Mouse (Mus musculus): ENCODE measurements at regions not wholly inside any gene's neighbourhood (a gene's known extent, or its start where the extent isn't known, plus 50 kb on each side); places are given as distances from the start of the nearest gene placed in this dataset.
A peak's percentile ranks its signal among the peaks of the same experiment; 100 is the strongest.

GRCm38 (mm10) chr1:35919840-35920734 is 148.1 kb upstream of the Hs6st1 start:
- TF ChIP-seq CEBPB (IDR thresholded peaks at IDR 0.05; ENCODE audit: insufficient read depth, poor library complexity, severe bottlenecking), result no peak
- no peak for TF ChIP-seq E2F4 (IDR thresholded peaks at IDR 0.05; ENCODE audit: insufficient read depth)
- TF ChIP-seq MAX (IDR thresholded peaks at IDR 0.05; ENCODE audit: low read depth), result no peak
- TF ChIP-seq POLR2AphosphoS2 (IDR thresholded peaks at IDR 0.05; ENCODE audit: insufficient read length, low read depth), result no peak
- TF ChIP-seq SRF (IDR thresholded peaks at IDR 0.05; ENCODE audit: control insufficient read depth, insufficient read length, low read depth), result no peak
- TF ChIP-seq MYOG (IDR thresholded peaks at IDR 0.05; ENCODE audit: control insufficient read depth in 1 of 3, insufficient read depth in 1 of 3, insufficient read length in 2 of 3, low read depth in 2 of 3), result no peak
- H3K4me3 ChIP-seq, result no peak overlapping the region
- H3ac ChIP-seq (ENCODE audit: control insufficient read depth, insufficient read length), result no peak overlapping the region
- no peak overlapping the region for H3K4me2 ChIP-seq (ENCODE audit: low read depth)
- H3K36me3 ChIP-seq (ENCODE audit: control insufficient read depth, insufficient read depth), result no peaks in the 10 kb centered on the region
- no peaks in the 10 kb centered on the region for H3K27me3 ChIP-seq (ENCODE audit: control insufficient read depth, insufficient read depth, insufficient read length)
- H3K79me2 ChIP-seq (ENCODE audit: control insufficient read depth, insufficient read depth), result no peaks in the 10 kb centered on the region

- Histone ChIP-seq H3K27me3 (ENCODE audit: control insufficient read depth, insufficient read depth, insufficient read length) (no peaks in the 10 kb centered on the region), H3K4me3 (no peak overlapping the region), H3K79me2 (ENCODE audit: control insufficient read depth, insufficient read depth) (no peaks in the 10 kb centered on the region), H3K36me3 (ENCODE audit: control insufficient read depth, insufficient read depth) (no peaks in the 10 kb centered on the region), H3ac (ENCODE audit: control insufficient read depth, insufficient read length) (no peak overlapping the region), H3K4me2 (ENCODE audit: low read depth) (no peak overlapping the region)
- no peak for TF ChIP-seq POLR2AphosphoS2 (IDR thresholded peaks at IDR 0.05; ENCODE audit: insufficient read length, low read depth)
- no peak for TF ChIP-seq TCF12 (IDR thresholded peaks at IDR 0.05; ENCODE audit: insufficient read depth, poor library complexity, severe bottlenecking)
- TF ChIP-seq REST (IDR thresholded peaks at IDR 0.05; ENCODE audit: insufficient read depth, insufficient read length), result no peak
- TF ChIP-seq MAX (IDR thresholded peaks at IDR 0.05; ENCODE audit: low read depth), result no peak
- TF ChIP-seq SRF (IDR thresholded peaks at IDR 0.05; ENCODE audit: control insufficient read depth, insufficient read length, low read depth), result no peak
- no peak for TF ChIP-seq MYOD1 (IDR thresholded peaks at IDR 0.05; ENCODE audit: control insufficient read depth in 1 of 3, insufficient read length in 2 of 3, low read depth in 2 of 3)
Measured at GRCm38 (mm10) chr1:35924796-35925195, 143.4 kb upstream of the Hs6st1 start.

- TF ChIP-seq MYOG (IDR thresholded peaks at IDR 0.05; ENCODE audit: control insufficient read depth in 1 of 3, insufficient read depth in 1 of 3, insufficient read length in 2 of 3, low read depth in 2 of 3) (no peak), POLR2A (IDR thresholded peaks at IDR 0.05; ENCODE audit: insufficient read length, low read depth) (no peak), MYOD1 (IDR thresholded peaks at IDR 0.05; ENCODE audit: control insufficient read depth in 1 of 3, insufficient read length in 2 of 3, low read depth in 2 of 3) (no peak), REST (IDR thresholded peaks at IDR 0.05; ENCODE audit: insufficient read depth, insufficient read length) (no peak), SRF (IDR thresholded peaks at IDR 0.05; ENCODE audit: control insufficient read depth, insufficient read length, low read depth) (no peak), USF1 (IDR thresholded peaks at IDR 0.05; ENCODE audit: low read depth) (no peak), TCF3 (IDR thresholded peaks at IDR 0.05; ENCODE audit: insufficient read length, low read depth) (no peak), MAX (IDR thresholded peaks at IDR 0.05; ENCODE audit: low read depth) (no peak), E2F4 (IDR thresholded peaks at IDR 0.05; ENCODE audit: insufficient read depth) (no peak), POLR2AphosphoS2 (IDR thresholded peaks at IDR 0.05; ENCODE audit: insufficient read length, low read depth) (no peak), CEBPB (IDR thresholded peaks at IDR 0.05; ENCODE audit: insufficient read depth, poor library complexity, severe bottlenecking) (no peak), TCF12 (IDR thresholded peaks at IDR 0.05; ENCODE audit: insufficient read depth, poor library complexity, severe bottlenecking) (no peak)
- Histone ChIP-seq H3K36me3 (ENCODE audit: control insufficient read depth, insufficient read depth) (no peaks in the 10 kb centered on the region), H3ac (ENCODE audit: control insufficient read depth, insufficient read length) (no peak overlapping the region), H3K79me2 (ENCODE audit: control insufficient read depth, insufficient read depth) (no peaks in the 10 kb centered on the region), H3K27me3 (ENCODE audit: control insufficient read depth, insufficient read depth, insufficient read length) (no peaks in the 10 kb centered on the region), H3K4me3 (no peak overlapping the region), H3K4me2 (ENCODE audit: low read depth) (no peak overlapping the region)
Measured at GRCm38 (mm10) chr1:35925301-35925700, 142.9 kb upstream of the Hs6st1 start.

- H3K36me3 ChIP-seq (ENCODE audit: control insufficient read depth, insufficient read depth), result no peaks in the 10 kb centered on the region
- TF ChIP-seq POLR2A (IDR thresholded peaks at IDR 0.05; ENCODE audit: insufficient read length, low read depth) (no peak), MYOD1 (IDR thresholded peaks at IDR 0.05; ENCODE audit: control insufficient read depth in 1 of 3, insufficient read length in 2 of 3, low read depth in 2 of 3) (no peak), E2F4 (IDR thresholded peaks at IDR 0.05; ENCODE audit: insufficient read depth) (no peak), USF1 (IDR thresholded peaks at IDR 0.05; ENCODE audit: low read depth) (no peak), POLR2AphosphoS2 (IDR thresholded peaks at IDR 0.05; ENCODE audit: insufficient read length, low read depth) (no peak), SRF (IDR thresholded peaks at IDR 0.05; ENCODE audit: control insufficient read depth, insufficient read length, low read depth) (no peak), TCF12 (IDR thresholded peaks at IDR 0.05; ENCODE audit: insufficient read depth, poor library complexity, severe bottlenecking) (no peak)
- no peaks in the 10 kb centered on the region for H3K27me3 ChIP-seq (ENCODE audit: control insufficient read depth, insufficient read depth, insufficient read length)
- H3K4me3 ChIP-seq, result no peak overlapping the region
- H3K4me2 ChIP-seq (ENCODE audit: low read depth), result peak overlapping the region; percentile 5
- H3ac ChIP-seq (ENCODE audit: control insufficient read depth, insufficient read length), result no peak overlapping the region
- H3K79me2 ChIP-seq (ENCODE audit: control insufficient read depth, insufficient read depth), result no peaks in the 10 kb centered on the region
Measured at GRCm38 (mm10) chr1:35926191-35927048, 141.8 kb upstream of the Hs6st1 start.
